Mouse (Mus musculus) liver, adult 2 months (tissue): ENCODE measurements at regions not wholly inside any gene's neighbourhood (a gene's known extent, or its start where the extent isn't known, plus 50 kb on each side); places are given as distances from the start of the nearest gene placed in this dataset.

Source experiments
- DNase-seq: peaks from one replicate; pipeline ENCODE4 v3.0.0-alpha.2; 2011; ENCODE audit warnings: low read depth, low spot score; ENCODE audit errors: extremely low read depth
- H3K27ac ChIP-seq: fragments of 200-500 bp; replicated peaks from 2 replicates; pipeline ENCODE4 v1.5.1; 2012; ENCODE audit warnings: low read depth, mild to moderate bottlenecking, control low read depth, inconsistent platforms, low read length; ENCODE audit not compliant: insufficient read depth
- H3K27me3 ChIP-seq: fragments of 200-500 bp; 2 replicates; pipeline ENCODE4 v1.6.1; 2012; ENCODE audit warnings: mild to moderate bottlenecking, moderate library complexity, low read length, inconsistent platforms; ENCODE audit not compliant: control insufficient read depth, insufficient read depth
- H3K36me3 ChIP-seq: fragments of 200-500 bp; 2 replicates; pipeline ENCODE4 v1.6.1; 2012; ENCODE audit warnings: low read length, inconsistent platforms; ENCODE audit not compliant: control insufficient read depth, insufficient read depth
- H3K4me1 ChIP-seq: fragments of 200-500 bp; 2 replicates; pipeline ENCODE4 v1.6.1; 2011; ENCODE audit warnings: low read length; ENCODE audit not compliant: control insufficient read depth, insufficient read depth
- H3K4me3 ChIP-seq: fragments of 200-500 bp; 2 replicates; pipeline ENCODE4 v1.5.1; 2011; ENCODE audit warnings: low read depth, mild to moderate bottlenecking, control low read depth, low read length, moderate library complexity; ENCODE audit not compliant: insufficient read depth
- H3K79me2 ChIP-seq: fragments of 200-500 bp; 2 replicates; pipeline ENCODE4 v1.6.1; 2012; ENCODE audit warnings: inconsistent platforms, mild to moderate bottlenecking, low read length, moderate library complexity; ENCODE audit not compliant: control insufficient read depth, insufficient read depth
- H3K9ac ChIP-seq: fragments of 200-500 bp; 2 replicates; pipeline ENCODE4 v1.6.1; 2012; ENCODE audit warnings: low read depth, mild to moderate bottlenecking, control low read depth, inconsistent platforms, low read length
- CTCF ChIP-seq: fragments of 200-500 bp; IDR thresholded peaks from 2 replicates; pipeline ENCODE4 v1.5.1; 2011; ENCODE audit warnings: low read depth, low read length, control low read depth
- POLR2A ChIP-seq: fragments of 200-500 bp; IDR thresholded peaks from 2 replicates; pipeline ENCODE4 v1.6.1; 2011; ENCODE audit warnings: low read length, control low read depth; ENCODE audit not compliant: insufficient read depth; ENCODE audit errors: extremely low read depth
- WGBS: fragments of 180-500 bp; shearing (Covaris S2); methylation state at CpG from one replicate; pipeline ENCODE4 v1.1.7; 2018; 5-methylcytosine and 5-hydroxymethylcytosine counted together

DNA sequence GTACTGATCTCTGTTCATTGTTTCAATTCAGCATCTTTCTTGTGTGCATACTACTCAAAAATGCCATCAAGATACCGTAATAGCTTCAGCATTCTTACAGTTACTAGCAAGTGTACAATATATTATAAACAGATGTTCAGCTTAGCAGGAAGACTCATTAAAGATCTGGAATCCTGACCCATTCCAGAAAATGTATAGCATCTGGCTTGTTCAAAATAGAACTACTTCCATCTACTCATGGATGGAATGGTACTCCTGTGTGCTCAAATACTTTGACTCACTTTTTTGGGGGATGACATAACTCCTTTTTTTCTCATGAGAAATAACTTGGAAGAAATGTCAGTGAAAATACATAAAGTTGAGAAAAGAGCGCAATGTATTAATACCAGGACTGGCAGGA is 291.2 kb upstream of the Manea start:
- Histone ChIP-seq H3K27ac (no peak overlapping the region), H3K9ac (no peak overlapping the region), H3K27me3 (no peaks in the 10 kb centered on the region), H3K36me3 (no peaks in the 10 kb centered on the region), H3K79me2 (no peaks in the 10 kb centered on the region), H3K4me1 (no peaks in the 10 kb centered on the region), H3K4me3 (no peak overlapping the region)
- DNase-seq = no peak
- 88% methylated on average over 2 of the region's 2 CpGs for WGBS
- no peak for TF ChIP-seq CTCF
- no peak for TF ChIP-seq POLR2A

DNA sequence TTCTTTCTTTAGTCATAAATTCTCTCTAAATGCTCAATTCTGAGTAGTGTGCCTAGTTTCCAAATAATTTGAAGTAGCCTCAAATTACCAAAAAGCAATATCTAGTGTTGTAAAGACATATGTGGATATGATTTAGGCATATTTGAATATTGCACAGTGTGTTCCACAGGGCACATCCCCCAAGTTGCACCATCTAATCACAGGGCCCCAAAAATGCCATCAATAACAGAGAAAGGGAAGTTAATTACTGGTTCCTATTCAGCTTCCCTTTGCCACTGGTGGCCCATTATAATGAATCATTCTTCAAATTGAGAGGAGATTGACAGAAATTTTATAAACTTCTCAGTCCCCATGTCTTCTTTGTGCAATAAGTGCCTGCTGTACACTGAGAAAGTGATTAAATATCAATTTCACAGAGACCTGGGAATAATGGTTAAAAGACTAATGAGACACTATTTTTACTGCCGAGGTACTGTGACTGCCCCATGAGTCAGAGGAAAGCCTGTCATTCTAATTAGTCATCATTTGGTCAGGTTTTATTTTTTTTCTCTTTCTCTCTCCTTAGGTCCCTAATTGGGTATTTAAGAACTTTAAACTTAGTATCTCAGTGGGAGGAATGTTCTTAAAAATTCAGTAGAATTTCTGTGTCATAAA is 284.0 kb upstream of the Manea start:
- no peak for TF ChIP-seq CTCF
- Histone ChIP-seq H3K9ac (no peak overlapping the region), H3K4me3 (no peak overlapping the region), H3K27me3 (no peaks in the 10 kb centered on the region), H3K79me2 (no peaks in the 10 kb centered on the region), H3K36me3 (no peaks in the 10 kb centered on the region), H3K27ac (no peak overlapping the region), H3K4me1 (no peaks in the 10 kb centered on the region)
- no peak for DNase-seq
- WGBS = 85% methylated on average over 1 of the region's 1 CpGs

- no peaks in the 10 kb centered on the region for H3K36me3 ChIP-seq
- no peaks in the 10 kb centered on the region for H3K79me2 ChIP-seq
- no peaks in the 10 kb centered on the region for H3K27me3 ChIP-seq
- no peak for DNase-seq
- H3K27ac ChIP-seq = no peak overlapping the region
- H3K4me3 ChIP-seq = no peak overlapping the region
- TF ChIP-seq POLR2A = no peak
- no peak for TF ChIP-seq CTCF
- H3K9ac ChIP-seq = no peak overlapping the region
- WGBS = 55% methylated on average over 2 of the region's 2 CpGs
- no peaks in the 10 kb centered on the region for H3K4me1 ChIP-seq
Observed at GRCm38 (mm10) chr4:26629710-26630109, 283.0 kb upstream of the Manea start.

- Histone ChIP-seq H3K4me3 (no peak overlapping the region), H3K4me1 (no peaks in the 10 kb centered on the region), H3K27ac (no peak overlapping the region), H3K79me2 (no peaks in the 10 kb centered on the region), H3K9ac (no peak overlapping the region), H3K36me3 (no peaks in the 10 kb centered on the region), H3K27me3 (no peaks in the 10 kb centered on the region)
- TF ChIP-seq POLR2A (no peak), CTCF (no peak)
- WGBS = 81% methylated on average over 6 of the region's 6 CpGs
- no peak for DNase-seq
Observed at GRCm38 (mm10) chr4:26627744-26628143, 281.1 kb upstream of the Manea start.

- no peaks in the 10 kb centered on the region for H3K4me1 ChIP-seq
- no peak overlapping the region for H3K4me3 ChIP-seq
- DNase-seq = no peak
- no peak for TF ChIP-seq POLR2A
- no peak for TF ChIP-seq CTCF
- H3K27me3 ChIP-seq = no peaks in the 10 kb centered on the region
- H3K79me2 ChIP-seq = no peaks in the 10 kb centered on the region
- H3K36me3 ChIP-seq = no peaks in the 10 kb centered on the region
- WGBS = 81% methylated on average over 3 of the region's 3 CpGs
- no peak overlapping the region for H3K9ac ChIP-seq
- H3K27ac ChIP-seq = no peak overlapping the region
Observed at GRCm38 (mm10) chr4:26589081-26589869, 242.6 kb upstream of the Manea start.

DNA sequence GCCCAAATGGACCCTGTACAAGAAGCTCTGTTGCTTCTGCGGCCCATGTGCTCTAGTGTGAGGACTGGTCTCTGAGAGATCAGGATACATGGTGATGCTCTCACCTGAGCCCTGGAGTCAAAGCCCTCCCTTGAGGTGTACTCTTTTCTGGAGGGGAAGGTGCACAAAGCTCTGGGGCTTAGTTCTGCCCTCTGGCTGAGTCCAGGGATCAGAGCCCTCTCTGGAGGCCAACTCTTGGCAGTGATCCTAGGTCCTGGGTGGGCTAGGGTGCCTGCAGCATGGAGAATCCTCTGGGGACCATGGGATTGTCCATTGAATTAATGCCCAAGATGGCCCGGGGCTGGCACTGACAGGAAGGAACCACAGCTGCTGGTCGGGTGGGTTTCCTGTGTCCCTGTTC is 209.0 kb upstream of the Manea start:
- Histone ChIP-seq H3K79me2 (no peaks in the 10 kb centered on the region), H3K4me3 (no peak overlapping the region), H3K27ac (no peak overlapping the region), H3K4me1 (no peaks in the 10 kb centered on the region), H3K36me3 (no peaks in the 10 kb centered on the region), H3K27me3 (no peaks in the 10 kb centered on the region), H3K9ac (no peak overlapping the region)
- no peak for TF ChIP-seq POLR2A
- no peak for TF ChIP-seq CTCF
- no peak for DNase-seq
- 83% methylated on average over 3 of the region's 3 CpGs for WGBS
